Mouse (Mus musculus): ENCODE measurements at regions not wholly inside any gene's neighbourhood (a gene's known extent, or its start where the extent isn't known, plus 50 kb on each side); places are given as distances from the start of the nearest gene placed in this dataset.

DNA sequence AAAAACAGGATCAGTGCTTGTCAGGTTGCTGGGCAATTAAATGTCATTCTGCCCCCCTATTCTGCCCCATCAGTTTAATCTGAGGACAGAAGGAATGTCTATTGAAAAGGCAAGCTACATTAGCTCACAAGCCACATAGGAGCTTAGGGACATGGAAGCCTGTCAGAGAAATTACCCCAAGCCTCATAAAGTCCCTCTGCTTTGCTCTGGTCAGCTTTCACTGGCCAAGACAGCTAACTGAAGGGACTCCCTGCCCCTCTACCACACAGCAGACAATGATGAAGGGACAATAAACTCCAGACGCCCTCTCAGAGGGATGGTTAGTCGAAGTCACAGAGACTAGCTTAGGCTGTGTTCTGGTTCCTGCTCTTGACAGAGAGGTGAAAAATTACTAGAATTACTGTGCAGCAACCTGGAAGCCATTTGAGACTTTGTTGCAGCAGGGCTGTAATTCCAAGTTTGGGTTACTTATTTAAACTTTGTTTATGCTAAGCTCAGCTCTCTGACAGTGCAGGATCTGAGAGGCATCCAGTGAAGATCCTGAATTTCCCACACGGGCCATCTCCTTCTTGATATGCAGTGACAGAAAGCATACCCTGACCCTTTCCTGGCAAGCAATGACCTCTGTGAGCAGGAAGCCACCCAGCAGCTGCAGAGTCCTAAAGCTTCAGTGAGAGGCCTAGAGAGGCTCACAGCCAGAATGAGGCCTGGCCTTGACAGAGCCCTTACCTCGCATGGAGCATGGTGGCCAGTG is 95.2 kb upstream of the Tmtc1 start:
- DNase-seq = no peak

DNA sequence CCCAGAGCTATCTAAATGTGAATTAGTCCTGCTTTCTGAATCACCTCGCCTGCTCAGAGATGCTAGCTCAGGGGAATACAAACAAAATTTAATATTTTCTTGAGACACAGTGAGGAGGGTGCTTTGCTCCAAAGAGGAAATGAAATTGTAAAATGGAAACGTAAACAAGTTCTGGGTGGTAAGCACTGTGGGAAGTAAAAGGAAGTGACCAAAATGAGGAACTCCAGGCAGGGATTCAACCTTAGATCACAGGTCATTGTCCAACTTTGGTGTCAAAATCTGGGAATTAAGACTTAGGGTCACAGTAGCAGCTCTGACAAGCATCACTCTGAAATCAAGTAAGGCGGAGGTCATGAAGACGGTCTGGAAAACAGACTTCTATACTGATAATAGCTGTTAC is 90.2 kb upstream of the Tmtc1 start:
- DNase-seq = no peak

- DNase-seq = no peak
Measured at GRCm38 (mm10) chr6:148531068-148531467, 86.9 kb upstream of the Tmtc1 start.

DNA sequence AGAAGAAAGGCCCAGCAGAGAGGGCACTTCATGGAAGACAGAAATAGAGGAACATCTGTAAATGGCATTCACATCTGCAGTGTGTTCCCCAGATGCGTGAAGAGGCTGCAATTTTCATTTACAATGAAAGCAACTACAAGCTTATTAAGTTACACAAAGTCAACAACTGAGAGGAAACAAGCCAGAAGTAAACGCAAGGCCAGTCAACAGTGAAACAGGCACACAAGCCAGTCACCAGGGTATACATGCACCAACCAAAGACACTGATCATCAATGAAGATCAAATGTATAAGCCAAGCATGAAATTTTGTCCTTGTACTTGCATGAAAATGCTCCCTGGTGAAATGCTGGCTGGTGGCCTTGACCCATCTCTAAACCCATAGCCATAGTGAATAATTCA is 84.4 kb upstream of the Tmtc1 start:
- DNase-seq = no peak

DNA sequence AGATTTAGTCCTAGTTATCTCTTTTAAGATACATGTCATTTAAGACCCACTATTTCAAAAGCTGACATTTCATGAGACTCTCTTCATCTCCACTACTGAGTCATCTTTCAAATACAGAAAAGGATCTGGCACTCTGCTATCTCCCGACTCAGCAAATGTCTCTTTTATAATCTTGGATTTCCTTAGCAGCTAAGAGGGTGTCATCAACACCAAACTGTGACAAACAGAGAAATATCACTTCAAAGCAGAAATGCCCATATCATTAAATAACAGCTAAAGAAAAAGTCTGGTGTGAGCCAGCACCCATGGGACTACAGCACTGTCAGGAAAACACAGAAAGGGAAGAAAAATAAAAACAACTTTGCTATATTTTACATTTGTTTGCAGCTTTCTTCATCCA is 78.7 kb upstream of the Tmtc1 start:
- DNase-seq = no peak

DNA sequence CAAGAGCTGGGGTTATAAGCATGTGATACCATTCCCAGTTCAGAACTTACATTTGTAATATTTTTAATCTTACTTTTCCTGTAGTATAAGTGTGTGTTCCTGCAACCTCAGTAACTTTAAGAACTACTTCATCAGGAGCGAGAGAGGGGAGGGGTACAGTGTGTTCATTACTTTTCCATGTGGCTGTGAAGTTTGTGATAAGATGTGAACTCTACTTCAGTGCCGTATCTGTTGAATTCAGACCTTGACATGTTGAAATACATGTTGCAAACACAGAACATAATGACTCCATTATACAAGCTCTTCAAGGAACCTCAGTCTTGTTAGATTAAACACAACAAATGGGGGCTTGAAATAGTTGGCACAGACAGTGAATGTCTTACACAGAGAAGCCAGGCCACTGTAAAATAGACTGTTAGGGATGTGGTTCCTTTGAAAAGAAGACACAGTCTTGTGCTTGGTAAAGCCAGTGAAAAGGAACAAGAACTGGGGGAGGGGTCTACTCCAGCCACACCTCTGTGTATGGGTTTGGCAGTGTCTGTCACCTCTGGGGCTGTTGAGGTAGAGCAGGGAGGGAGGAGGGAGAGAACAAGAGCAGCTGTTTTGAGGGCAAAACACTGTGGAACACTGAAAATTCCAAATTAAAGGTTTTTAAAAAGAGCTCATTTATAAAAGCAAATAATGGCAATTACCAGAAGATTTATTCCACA is 73.5 kb upstream of the Tmtc1 start:
- DNase-seq = no peak

GRCm38 (mm10) chr6:148516654-148517053 is 72.5 kb upstream of the Tmtc1 start:
- no peak for DNase-seq

GRCm38 (mm10) chr6:148515105-148515504 is 70.9 kb upstream of the Tmtc1 start:
- DNase-seq = no peak

- DNase-seq = no peak
Measured at GRCm38 (mm10) chr6:148514645-148515044, 70.5 kb upstream of the Tmtc1 start.

DNA sequence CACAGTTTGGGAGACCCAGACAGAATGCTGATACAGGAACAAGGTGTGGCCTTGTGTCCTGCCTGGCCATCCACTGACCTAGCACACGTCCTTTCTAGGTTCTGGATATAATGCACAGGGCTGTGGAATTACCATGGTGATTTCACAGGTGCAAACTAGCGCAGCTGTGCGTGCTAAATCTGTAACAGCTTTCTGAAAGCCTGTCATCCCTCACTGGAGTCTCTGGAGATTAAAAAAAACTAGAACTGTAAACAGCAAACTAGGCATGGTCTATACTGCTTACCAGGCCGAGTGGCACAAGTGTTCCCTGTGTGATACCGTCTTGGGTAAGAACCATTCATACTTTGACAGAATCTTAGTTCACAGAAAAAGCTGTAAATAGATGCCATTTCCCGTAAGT is 69.9 kb upstream of the Tmtc1 start:
- DNase-seq = no peak

DNA sequence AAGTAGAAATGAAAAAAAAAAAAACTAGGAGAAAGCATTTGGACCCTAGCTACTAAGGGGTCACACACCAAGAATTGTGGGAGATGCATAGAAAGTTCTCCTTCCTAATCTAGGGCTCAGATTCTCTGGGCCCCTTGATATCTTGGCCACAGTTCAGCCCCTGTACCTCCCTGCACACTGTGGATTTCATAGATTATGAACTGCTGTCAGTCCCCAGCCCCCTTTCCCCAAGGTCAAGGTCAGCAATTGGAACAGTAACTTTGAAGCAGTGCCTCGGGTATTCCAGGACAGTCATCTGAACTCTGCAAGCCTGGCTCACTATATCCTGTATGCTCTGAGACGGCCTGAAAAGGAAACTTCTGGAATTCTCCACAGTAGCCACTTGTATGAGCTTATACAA is 68.9 kb upstream of the Tmtc1 start:
- DNase-seq = no peak

DNA sequence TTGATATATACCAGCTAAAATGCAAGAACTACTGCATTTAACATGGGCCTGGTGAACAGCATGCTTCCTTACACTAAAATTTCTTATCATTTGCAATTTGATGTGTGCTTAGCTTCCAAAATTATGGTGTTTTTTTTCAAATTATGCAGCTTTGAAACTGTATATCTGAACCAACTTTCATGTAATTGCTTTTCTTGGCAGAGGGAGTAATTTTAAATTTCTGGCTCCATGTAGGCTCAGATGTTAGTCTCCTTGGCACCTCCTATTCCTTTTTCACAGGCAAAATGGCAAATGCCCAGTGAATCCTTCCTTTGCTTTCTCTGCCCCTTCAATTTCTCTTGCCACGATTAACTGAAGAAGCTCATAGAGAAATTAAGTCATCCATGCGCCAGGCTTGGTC is 61.1 kb upstream of the Tmtc1 start:
- DNase-seq = no peak

DNA sequence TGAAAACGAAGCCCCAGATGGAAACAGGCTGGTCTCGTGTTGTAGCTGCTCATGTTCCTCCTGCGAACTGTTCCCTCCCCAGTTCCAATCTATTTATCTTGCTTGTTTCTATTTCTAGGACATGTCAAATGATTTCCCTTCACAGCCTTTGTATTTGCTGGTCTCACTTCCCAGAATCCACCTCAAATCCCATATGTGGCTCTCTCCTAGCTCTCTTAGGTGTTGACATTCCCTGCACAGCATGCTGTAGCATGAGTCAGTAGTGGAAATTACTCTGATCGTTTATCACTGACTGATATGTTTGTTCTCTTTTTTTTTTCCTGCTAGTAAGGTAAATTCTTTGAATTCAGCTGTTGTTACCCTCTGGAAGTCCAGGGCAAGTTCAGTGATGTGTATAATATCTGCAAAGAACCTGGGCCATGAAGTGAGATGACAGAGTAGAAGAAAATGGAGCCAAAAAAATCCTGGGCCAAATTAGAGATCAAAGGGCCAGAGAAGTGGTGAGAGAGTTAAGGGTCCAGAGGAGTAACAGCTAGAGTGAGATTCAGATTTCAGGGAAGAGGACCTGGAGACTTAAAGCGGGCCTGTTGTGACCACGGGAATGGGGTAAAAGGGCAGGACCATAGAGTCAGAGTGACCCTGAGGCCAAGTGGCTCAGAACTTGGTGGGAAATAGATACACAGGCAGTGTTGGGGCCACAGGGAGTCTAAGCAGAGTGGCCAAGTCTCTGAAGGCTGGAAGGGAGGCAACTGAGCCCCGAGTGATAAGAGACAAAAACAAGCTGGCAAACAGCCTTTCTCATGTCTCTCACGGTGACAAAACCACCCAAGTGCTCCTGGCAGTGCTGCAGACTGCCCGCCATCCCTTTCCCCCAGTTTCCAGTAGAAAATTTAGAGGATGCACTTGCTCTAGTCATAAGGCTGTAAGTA is 56.3 kb upstream of the Tmtc1 start:
- no peak for DNase-seq

All from cerebellum, postnatal 25 days (tissue).